Mouse (Mus musculus): ENCODE measurements around the gene Nav2.

GRCm38 (mm10) chr7:49128224-49128623 is 219.7 kb downstream of the Nav2 start:
- no peak for TF ChIP-seq CTCF (IDR thresholded peaks at IDR 0.05; ENCODE audit: low read depth, low read length)
- no peak for TF ChIP-seq TAL1 (conservative IDR thresholded peaks at IDR 0.05; ENCODE audit: low read depth, low read length)
- TF ChIP-seq POLR2AphosphoS5 (IDR thresholded peaks at IDR 0.05; ENCODE audit: insufficient replicate concordance, low read depth, low read length), result no peak
